Mouse (Mus musculus): Measurements from ENCODE around the gene Gm16223. TPM values are rescaled to one million over a fixed set of nuclear protein-coding genes. Genes with fewer than 3 reads are reported as not detected.

The Gm16223 gene
- not detected in 2 replicates for polyA plus RNA-seq (2015; fragmentation: Nextera tagmentation; extraction: Ambion mirVana)

- Histone ChIP-seq H3K27ac (no peak within 1 kb of the TSS), H3K4me3 (replicated peaks) (no peak within 1 kb of the TSS), H3K9me3 (replicated peaks) (no peaks in the 10 kb centered on the region), H3K9ac (no peak within 1 kb of the TSS), H3K36me3 (no peaks in the 10 kb centered on the region), H3K27me3 (no peaks in the 10 kb centered on the region), H3K4me1 (no peaks in the 10 kb centered on the region), H3K4me2 (no peak within 1 kb of the TSS)
- 84% methylated on average over 10 of the region's 10 CpGs for WGBS
- no peak for ATAC-seq (replicated peaks; ENCODE audit: low FRiP score)
Measured at GRCm38 (mm10) chr5:42067476-42068187, at the start of gene Gm16223. TSS of gene Gm16223 (plus strand) at chr5:42067960.

GRCm38 (mm10) chr5:42022029-42022428, 45.7 kb upstream of the Gm16223 start:
- WGBS, result 83% methylated on average over 3 of the region's 3 CpGs
- no peaks in the 10 kb centered on the region for H3K27me3 ChIP-seq
- no peak for ATAC-seq (replicated peaks; ENCODE audit: low FRiP score)

GRCm38 (mm10) chr5:42023521-42023920, 44.2 kb upstream of the Gm16223 start:
- no peaks in the 10 kb centered on the region for H3K27me3 ChIP-seq
- H3K4me3 ChIP-seq (replicated peaks), result no peak overlapping the region
- 61% methylated on average over 1 of the region's 1 CpGs for WGBS
- H3K4me1 ChIP-seq, result no peaks in the 10 kb centered on the region
- H3K36me3 ChIP-seq, result no peaks in the 10 kb centered on the region
- ATAC-seq (replicated peaks; ENCODE audit: low FRiP score), result no peak
- no peak overlapping the region for H3K4me2 ChIP-seq
- no peak overlapping the region for H3K27ac ChIP-seq
- no peaks in the 10 kb centered on the region for H3K9me3 ChIP-seq (replicated peaks)
- H3K9ac ChIP-seq, result no peak overlapping the region

More at GRCm38 (mm10) chr5:42022029-42022428, 45.7 kb upstream of the Gm16223 start:
- H3K4me3 ChIP-seq (replicated peaks), result no peak overlapping the region
- H3K4me2 ChIP-seq, result no peak overlapping the region
- H3K36me3 ChIP-seq, result no peaks in the 10 kb centered on the region
- H3K4me1 ChIP-seq, result no peaks in the 10 kb centered on the region
- H3K27ac ChIP-seq, result no peak overlapping the region
- no peak overlapping the region for H3K9ac ChIP-seq
- no peaks in the 10 kb centered on the region for H3K9me3 ChIP-seq (replicated peaks)

GRCm38 (mm10) chr5:42036388-42037082, 31.2 kb upstream of the Gm16223 start:
- WGBS, result 73% methylated on average over 15 of the region's 15 CpGs
- H3K4me2 ChIP-seq, result no peak overlapping the region
- no peak overlapping the region for H3K4me3 ChIP-seq (replicated peaks)
- no peaks in the 10 kb centered on the region for H3K27me3 ChIP-seq
- no peaks in the 10 kb centered on the region for H3K36me3 ChIP-seq
- no peak for ATAC-seq (replicated peaks; ENCODE audit: low FRiP score)
- no peak overlapping the region for H3K9ac ChIP-seq
- no peak overlapping the region for H3K27ac ChIP-seq
- no peaks in the 10 kb centered on the region for H3K9me3 ChIP-seq (replicated peaks)
- H3K4me1 ChIP-seq, result no peaks in the 10 kb centered on the region

- H3K9me3 ChIP-seq (replicated peaks), result no peaks in the 10 kb centered on the region
- H3K27me3 ChIP-seq, result no peaks in the 10 kb centered on the region
- WGBS, result 38% methylated on average over 4 of the region's 4 CpGs
- H3K27ac ChIP-seq, result no peak overlapping the region
- no peaks in the 10 kb centered on the region for H3K4me1 ChIP-seq
- H3K4me2 ChIP-seq, result no peak overlapping the region
- no peaks in the 10 kb centered on the region for H3K36me3 ChIP-seq
- H3K4me3 ChIP-seq (replicated peaks), result no peak overlapping the region
- H3K9ac ChIP-seq, result no peak overlapping the region
- ATAC-seq (replicated peaks; ENCODE audit: low FRiP score), result no peak
Measured at GRCm38 (mm10) chr5:42054636-42055035, 13.1 kb upstream of the Gm16223 start.

- ATAC-seq (replicated peaks; ENCODE audit: low FRiP score), result no peak
- Histone ChIP-seq H3K4me3 (replicated peaks) (no peak overlapping the region), H3K9ac (no peak overlapping the region), H3K27me3 (no peaks in the 10 kb centered on the region), H3K27ac (no peak overlapping the region), H3K36me3 (no peaks in the 10 kb centered on the region), H3K4me1 (no peaks in the 10 kb centered on the region), H3K9me3 (replicated peaks) (no peaks in the 10 kb centered on the region), H3K4me2 (no peak overlapping the region)
- WGBS, result 91% methylated on average over 5 of the region's 5 CpGs
Measured at GRCm38 (mm10) chr5:42055151-42055550, 12.6 kb upstream of the Gm16223 start.

GRCm38 (mm10) chr5:42065090-42065489, 2.7 kb upstream of the Gm16223 start:
- no peak overlapping the region for H3K4me3 ChIP-seq (replicated peaks)
- H3K9ac ChIP-seq, result no peak overlapping the region
- ATAC-seq (replicated peaks; ENCODE audit: low FRiP score), result no peak
- WGBS, result 59% methylated on average over 2 of the region's 2 CpGs
- H3K36me3 ChIP-seq, result no peaks in the 10 kb centered on the region
- no peak overlapping the region for H3K27ac ChIP-seq
- H3K27me3 ChIP-seq, result no peaks in the 10 kb centered on the region
- H3K4me1 ChIP-seq, result no peaks in the 10 kb centered on the region
- no peak overlapping the region for H3K4me2 ChIP-seq
- H3K9me3 ChIP-seq (replicated peaks), result no peaks in the 10 kb centered on the region

GRCm38 (mm10) chr5:42067075-42067474, 685 bp upstream of the Gm16223 start:
- no peaks in the 10 kb centered on the region for H3K9me3 ChIP-seq (replicated peaks)
- H3K27me3 ChIP-seq, result no peaks in the 10 kb centered on the region
- H3K4me1 ChIP-seq, result no peaks in the 10 kb centered on the region
- H3K4me3 ChIP-seq (replicated peaks), result no peak overlapping the region
- ATAC-seq (replicated peaks; ENCODE audit: low FRiP score), result no peak
- no peaks in the 10 kb centered on the region for H3K36me3 ChIP-seq
- WGBS, result 86% methylated on average over 3 of the region's 3 CpGs
- no peak overlapping the region for H3K4me2 ChIP-seq
- H3K9ac ChIP-seq, result no peak overlapping the region
- H3K27ac ChIP-seq, result no peak overlapping the region

GRCm38 (mm10) chr5:42068188-42068579, 424 bp downstream of the Gm16223 start:
- Histone ChIP-seq H3K27ac (no peak overlapping the region), H3K9me3 (replicated peaks) (no peaks in the 10 kb centered on the region), H3K4me2 (no peak overlapping the region), H3K9ac (no peak overlapping the region), H3K36me3 (no peaks in the 10 kb centered on the region), H3K27me3 (no peaks in the 10 kb centered on the region), H3K4me3 (replicated peaks) (no peak overlapping the region), H3K4me1 (no peaks in the 10 kb centered on the region)
- 75% methylated on average over 1 of the region's 1 CpGs for WGBS
- no peak for ATAC-seq (replicated peaks; ENCODE audit: low FRiP score)

GRCm38 (mm10) chr5:42116586-42117346, 49.0 kb downstream of the Gm16223 start:
- no peak overlapping the region for H3K9ac ChIP-seq
- 41% methylated on average over 5 of the region's 5 CpGs for WGBS
- H3K4me3 ChIP-seq (replicated peaks), result no peak overlapping the region
- no peaks in the 10 kb centered on the region for H3K4me1 ChIP-seq
- H3K4me2 ChIP-seq, result no peak overlapping the region
- peak; percentile 91 for ATAC-seq (replicated peaks; ENCODE audit: low FRiP score)
- no peaks in the 10 kb centered on the region for H3K9me3 ChIP-seq (replicated peaks)
- peak overlapping the region; percentile 68 for H3K27ac ChIP-seq
- H3K27me3 ChIP-seq, result no peaks in the 10 kb centered on the region
- H3K36me3 ChIP-seq, result no peaks in the 10 kb centered on the region

- peak; percentile 70 for ATAC-seq (replicated peaks; ENCODE audit: low FRiP score)
- Histone ChIP-seq H3K27ac (no peak overlapping the region), H3K4me2 (no peak overlapping the region), H3K9ac (no peak overlapping the region), H3K36me3 (no peaks in the 10 kb centered on the region), H3K9me3 (replicated peaks) (no peaks in the 10 kb centered on the region), H3K4me3 (replicated peaks) (no peak overlapping the region), H3K4me1 (no peaks in the 10 kb centered on the region), H3K27me3 (no peaks in the 10 kb centered on the region)
Measured at GRCm38 (mm10) chr5:42125562-42125961, 57.8 kb downstream of the Gm16223 start.

GRCm38 (mm10) chr5:42155626-42156025, 87.9 kb downstream of the Gm16223 start:
- WGBS, result 74% methylated on average over 3 of the region's 3 CpGs
- Histone ChIP-seq H3K4me2 (no peak overlapping the region), H3K4me1 (no peaks in the 10 kb centered on the region), H3K27me3 (no peaks in the 10 kb centered on the region), H3K9ac (no peak overlapping the region), H3K36me3 (no peaks in the 10 kb centered on the region), H3K9me3 (replicated peaks) (no peaks in the 10 kb centered on the region), H3K4me3 (replicated peaks) (no peak overlapping the region), H3K27ac (no peak overlapping the region)
- no peak for ATAC-seq (replicated peaks; ENCODE audit: low FRiP score)

All from kidney, embryonic 15.5 days (tissue).